Mouse (Mus musculus): ENCODE measurements around the gene Gm45194. TPM values are rescaled to one million over a fixed set of nuclear protein-coding genes. Genes with fewer than 3 reads are reported as not detected.

The Gm45194 gene
- total RNA-seq (2015; ENCODE audit: low replicate concordance) (not detected in 2 replicates), total RNA-seq (2017; ENCODE audit: low replicate concordance) (not detected in 2 replicates)

GRCm38 (mm10) chrX:111891089-111891488 lies at the start of gene Gm45194:
Gene Gm45194, plus strand, starts transcription at chrX:111891389.
- ATAC-seq (replicated peaks; ENCODE audit: low FRiP score, poor library complexity, severe bottlenecking): no peak

DNA sequence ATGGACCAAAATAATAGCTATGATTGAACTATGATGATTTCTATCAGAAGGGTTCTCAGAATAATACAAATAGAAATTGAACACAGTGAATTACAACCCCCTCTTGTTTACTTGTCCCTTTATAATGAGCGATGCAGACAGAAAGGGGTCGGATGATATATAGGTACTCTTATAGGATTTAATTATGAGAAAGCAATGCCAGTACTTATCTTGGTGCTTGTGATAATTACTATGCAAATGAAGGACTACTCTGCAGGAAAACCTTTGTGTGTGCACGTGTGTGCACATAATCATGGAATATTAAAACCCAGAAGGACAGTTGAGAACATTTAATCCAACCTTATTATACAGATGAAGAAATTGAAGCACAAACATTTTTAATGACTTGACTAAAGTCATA lies 35.3 kb upstream of the Gm45194 start:
- ATAC-seq (replicated peaks; ENCODE audit: low FRiP score, poor library complexity, severe bottlenecking): no peak

GRCm38 (mm10) chrX:111881251-111881650 lies 9.9 kb upstream of the Gm45194 start:
- ATAC-seq (replicated peaks; ENCODE audit: low FRiP score, poor library complexity, severe bottlenecking): no peak

GRCm38 (mm10) chrX:111894321-111895050 lies 3.3 kb downstream of the Gm45194 start:
- no peak for ATAC-seq (replicated peaks; ENCODE audit: low FRiP score, poor library complexity, severe bottlenecking)

DNA sequence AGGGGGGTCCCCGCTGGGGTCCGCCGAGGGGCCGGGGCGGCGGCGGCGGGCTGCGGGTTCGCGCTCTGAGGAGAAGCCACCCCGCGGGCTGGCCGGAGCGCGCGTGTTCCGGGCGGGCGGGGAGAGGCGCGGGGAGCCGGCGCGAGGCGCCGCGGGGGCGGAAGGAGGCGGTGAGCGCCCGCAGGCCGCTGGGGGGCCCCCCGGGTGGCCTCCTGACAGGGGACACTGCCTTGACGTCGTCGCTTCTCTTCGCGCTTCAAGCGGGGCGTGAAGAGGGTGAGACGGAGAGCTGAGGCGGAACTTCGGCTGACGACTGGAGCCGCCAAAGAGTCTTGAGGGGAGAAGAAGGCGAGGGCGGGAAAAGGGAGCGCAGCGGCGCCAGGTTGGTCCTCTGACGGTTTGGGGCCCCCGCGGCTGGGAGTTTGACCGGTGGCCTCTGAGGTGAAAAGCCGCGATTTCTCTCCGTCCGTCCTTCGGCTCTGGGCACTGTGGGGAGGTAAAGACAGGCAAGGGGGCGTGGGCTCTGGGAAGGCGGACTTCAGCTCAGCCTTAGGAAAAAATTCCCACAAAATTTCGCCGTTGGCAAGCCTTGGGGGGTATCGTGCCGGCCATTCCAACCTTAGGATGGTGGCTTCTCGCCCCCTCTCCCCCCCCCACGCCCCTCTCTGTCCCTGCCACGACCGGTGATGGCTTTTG lies 4.0 kb downstream of the Gm45194 start:
- no peak for ATAC-seq (replicated peaks; ENCODE audit: low FRiP score, poor library complexity, severe bottlenecking)

GRCm38 (mm10) chrX:111917422-111917821 lies 26.2 kb downstream of the Gm45194 start:
- no peak for ATAC-seq (replicated peaks; ENCODE audit: low FRiP score, poor library complexity, severe bottlenecking)

DNA sequence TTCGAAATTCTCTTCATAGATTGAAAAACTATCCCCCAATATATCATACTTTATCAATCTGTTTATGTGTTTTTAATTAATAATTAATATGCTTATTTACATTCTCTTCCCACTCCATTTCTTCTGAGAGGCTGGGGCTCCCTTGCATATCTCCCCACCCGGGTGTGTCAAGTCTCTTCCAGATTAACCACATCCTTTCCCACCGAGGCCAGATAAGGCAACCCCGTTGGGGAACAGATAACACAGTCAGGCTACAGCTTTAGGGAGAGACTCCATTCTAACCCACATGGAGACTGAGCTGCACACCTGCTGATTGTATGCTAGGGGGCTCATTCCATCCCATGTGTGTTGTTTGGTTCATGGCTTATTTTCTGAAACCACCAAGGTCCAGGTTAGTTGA lies 69.7 kb downstream of the Gm45194 start:
- no peak for ATAC-seq (replicated peaks; ENCODE audit: low FRiP score, poor library complexity, severe bottlenecking)

- ATAC-seq (replicated peaks; ENCODE audit: low FRiP score, poor library complexity, severe bottlenecking): no peak
These were observed 108.5 kb downstream of the Gm45194 start for GRCm38 (mm10) chrX:111999661-112000060.

DNA sequence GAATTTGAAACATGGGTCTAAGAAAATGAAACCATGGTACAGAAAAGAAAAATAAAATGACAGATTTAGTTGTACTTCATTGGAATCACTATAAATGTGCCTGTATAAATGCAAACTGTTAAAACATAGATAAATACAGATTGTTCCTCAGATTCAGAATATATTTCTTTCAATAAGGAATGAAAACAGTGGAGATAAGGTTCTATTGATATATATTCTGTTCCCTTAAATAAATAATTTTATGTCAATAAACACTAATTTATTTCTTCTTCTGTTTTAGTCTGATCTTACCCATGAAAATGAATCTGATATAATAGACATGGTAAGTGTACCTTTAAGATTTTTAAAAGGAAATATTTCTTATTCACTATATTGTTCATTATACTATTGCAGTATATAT lies 119.5 kb downstream of the Gm45194 start, which contains the start of gene Tex16:
Gene Tex16 (plus strand): TSS at position 301 of the 400 bp plus-strand sequence.
- ATAC-seq (replicated peaks; ENCODE audit: low FRiP score, poor library complexity, severe bottlenecking): no peak

DNA sequence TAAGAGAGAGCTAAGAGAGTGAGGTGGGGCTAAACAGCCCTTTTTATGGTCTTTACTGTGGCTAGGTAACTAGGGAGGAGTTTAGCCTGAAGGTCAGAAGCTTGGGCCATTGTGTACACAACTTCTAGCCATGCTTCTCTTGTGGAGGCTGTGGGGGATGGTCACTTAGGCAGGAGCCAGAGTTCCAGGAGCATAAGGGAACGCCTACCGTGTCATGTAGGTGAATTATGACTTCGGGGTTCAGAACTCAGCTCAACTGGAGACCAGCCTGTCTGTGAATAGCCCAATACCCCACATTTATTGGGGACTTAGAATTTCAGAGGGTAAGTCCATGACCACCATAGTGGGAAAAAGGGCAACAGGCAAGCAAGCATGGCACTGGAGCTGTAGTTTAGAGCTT lies 347.6 kb downstream of the Gm45194 start, which contains the start of gene 4933403O08Rik:
Gene 4933403O08Rik (plus strand): TSS at position 301 of the 400 bp plus-strand sequence.
- no peak for ATAC-seq (replicated peaks; ENCODE audit: low FRiP score, poor library complexity, severe bottlenecking)

DNA sequence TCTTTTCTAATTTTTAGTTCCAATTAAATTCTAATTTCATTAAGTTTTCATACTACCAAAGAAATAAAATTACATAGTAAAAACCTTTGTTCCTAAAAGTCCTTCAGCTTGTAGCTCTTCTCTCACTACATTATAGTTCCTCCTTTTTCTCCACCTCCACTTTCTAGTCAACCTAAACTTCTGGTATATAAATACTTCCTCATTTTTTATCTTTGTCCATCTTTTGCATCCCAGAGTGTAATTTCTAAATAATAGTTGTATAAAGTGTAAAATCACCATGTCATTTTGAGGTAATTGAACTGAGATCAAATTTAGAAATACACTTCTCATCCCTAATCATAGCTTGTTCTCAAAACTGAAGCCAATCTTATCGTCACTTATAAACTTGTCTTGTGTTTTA lies 351.7 kb downstream of the Gm45194 start:
- no peak for ATAC-seq (replicated peaks; ENCODE audit: low FRiP score, poor library complexity, severe bottlenecking)

DNA sequence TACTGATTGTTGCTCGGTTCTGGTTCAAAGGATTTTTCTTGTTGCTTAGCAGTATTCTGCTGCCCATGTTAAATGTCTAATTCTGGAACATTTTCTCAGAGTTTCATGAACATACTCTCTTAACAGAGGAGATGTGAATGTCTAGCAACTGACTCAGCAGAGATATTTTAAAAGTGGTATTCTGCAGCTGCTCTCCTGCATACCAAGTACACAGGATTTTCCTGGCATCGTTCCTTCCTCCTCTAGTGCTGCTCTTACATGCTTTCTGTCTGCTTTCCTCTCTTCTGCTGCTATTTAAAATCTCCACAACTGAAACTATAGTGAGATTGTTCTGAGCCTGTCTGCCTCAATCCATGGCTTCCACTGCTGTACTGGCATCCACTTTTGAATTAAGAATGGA lies 364.3 kb downstream of the Gm45194 start:
- ATAC-seq (replicated peaks; ENCODE audit: low FRiP score, poor library complexity, severe bottlenecking): no peak

DNA sequence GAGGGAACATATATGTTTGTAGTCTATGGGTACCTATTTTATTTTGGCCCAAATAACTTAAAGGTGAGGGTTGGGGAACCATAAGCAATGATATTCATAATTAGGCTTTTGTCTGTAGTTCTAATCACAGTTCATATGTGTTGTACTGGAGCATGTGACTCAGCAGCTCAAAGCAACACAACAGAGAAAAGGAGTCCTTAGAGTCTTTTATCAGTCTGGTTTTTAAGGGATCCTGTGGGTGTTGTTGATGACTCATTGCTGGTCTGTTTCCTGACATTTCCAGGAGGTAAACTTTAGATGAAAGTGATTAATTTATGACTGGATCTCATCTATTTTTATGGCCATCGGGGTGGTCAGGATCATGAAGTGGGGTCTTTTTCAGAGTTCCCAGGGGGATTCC lies 382.4 kb downstream of the Gm45194 start:
- no peak for ATAC-seq (replicated peaks; ENCODE audit: low FRiP score, poor library complexity, severe bottlenecking)

Other genes starting within 250 kb of the Gm45194 start
- not detected in 2 replicates for gene Hdx, start 194.3 kb upstream of the Gm45194 start, total RNA-seq (2015; ENCODE audit: low replicate concordance)
- gene Hdx, start 194.3 kb upstream of the Gm45194 start, total RNA-seq (2017; ENCODE audit: low replicate concordance): not detected in 2 replicates
- gene Tex16, start 119.6 kb downstream of the Gm45194 start, total RNA-seq (2015; ENCODE audit: low replicate concordance): not detected in 2 replicates
- not detected in 2 replicates for gene Tex16, start 119.6 kb downstream of the Gm45194 start, total RNA-seq (2017; ENCODE audit: low replicate concordance)